Mouse (Mus musculus): ENCODE measurements at regions not wholly inside any gene's neighbourhood (a gene's known extent, or its start where the extent isn't known, plus 50 kb on each side); places are given as distances from the start of the nearest gene placed in this dataset.
A peak's percentile ranks its signal among the peaks of the same experiment; 100 is the strongest.

DNA sequence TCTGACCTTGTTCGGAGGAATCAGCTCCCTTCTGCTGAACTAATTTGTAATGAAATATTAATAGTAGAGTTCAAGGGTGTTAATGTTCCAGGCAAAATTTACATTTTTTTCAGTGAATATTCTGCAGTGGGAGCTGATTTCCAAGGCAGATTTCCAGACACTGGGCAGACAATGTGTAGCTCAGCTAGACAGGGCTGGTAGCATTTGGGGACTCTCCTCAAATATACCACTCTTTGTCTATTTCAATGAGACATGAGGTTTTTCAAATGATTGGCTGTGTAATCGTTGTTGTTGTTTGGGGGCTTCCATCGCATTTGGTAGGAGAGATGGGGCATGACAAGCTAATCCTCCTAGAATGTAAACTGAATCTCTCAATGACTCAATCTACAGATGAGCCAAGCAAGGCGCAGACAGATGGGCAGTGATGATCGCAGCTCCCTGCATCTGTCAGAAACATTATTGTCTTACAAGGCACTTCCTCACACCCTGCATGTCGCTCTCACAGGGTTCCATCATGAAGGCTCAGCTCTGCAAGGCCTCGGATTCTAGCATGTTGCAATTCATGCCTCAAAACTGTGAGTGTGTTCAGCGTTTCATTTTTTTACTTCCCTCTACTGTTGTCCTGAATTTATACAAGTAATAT lies 241.7 kb upstream of the Akirin2 start:
- no peak overlapping the region for H3K4me3 ChIP-seq (ENCODE audit: low read depth, low read length)
- WGBS = 59% methylated on average over 8 of the region's 8 CpGs
- H3K27me3 ChIP-seq (ENCODE audit: insufficient read depth, low read length) = no peaks in the 10 kb centered on the region
- DNase-seq (peak; percentile 33), ATAC-seq (peak; percentile 69)
- no peaks in the 10 kb centered on the region for H3K9me3 ChIP-seq (ENCODE audit: low read length)
- no peaks in the 10 kb centered on the region for H3K36me3 ChIP-seq (ENCODE audit: insufficient read depth)
- no peak for TF ChIP-seq CTCF (IDR thresholded peaks at IDR 0.05; ENCODE audit: low read depth)
- no peak overlapping the region for H3K27ac ChIP-seq (ENCODE audit: low read depth, low read length)
- H3K4me2 ChIP-seq (ENCODE audit: low read depth) = no peak overlapping the region
- no peak overlapping the region for H3K9ac ChIP-seq
- no peaks in the 10 kb centered on the region for H3K4me1 ChIP-seq (ENCODE audit: insufficient read depth)

DNA sequence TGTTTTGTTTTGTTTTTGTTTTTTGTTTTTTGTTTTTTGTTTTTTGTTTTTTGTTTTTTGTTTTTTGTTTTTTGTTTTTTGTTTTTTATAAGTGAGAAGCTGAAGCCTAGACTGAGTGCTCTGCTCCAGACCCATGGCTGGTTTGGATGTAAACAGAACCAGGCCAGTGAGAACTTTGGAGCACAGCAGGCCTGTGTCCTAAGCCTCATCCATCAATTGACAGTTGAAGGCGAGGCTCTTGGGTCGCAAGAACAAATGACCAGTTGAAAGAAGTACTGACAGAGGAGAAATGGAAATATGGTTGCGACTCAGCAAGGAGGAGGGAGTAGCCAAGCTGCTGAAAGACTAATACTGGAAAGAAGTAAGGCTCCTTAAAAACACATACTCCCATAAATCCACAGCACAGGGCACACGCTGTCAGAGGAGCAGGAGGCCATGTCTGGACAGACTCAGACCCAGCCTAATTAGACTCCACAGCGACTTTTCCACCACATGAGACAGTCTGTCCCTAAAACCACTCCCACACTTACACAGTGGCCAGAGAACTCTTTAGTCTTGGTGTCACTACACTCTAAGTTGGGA lies 240.6 kb upstream of the Akirin2 start:
- Histone ChIP-seq H3K27me3 (ENCODE audit: insufficient read depth, low read length) (no peaks in the 10 kb centered on the region), H3K27ac (ENCODE audit: low read depth, low read length) (no peak overlapping the region), H3K4me2 (ENCODE audit: low read depth) (no peak overlapping the region), H3K4me3 (ENCODE audit: low read depth, low read length) (no peak overlapping the region), H3K36me3 (ENCODE audit: insufficient read depth) (no peaks in the 10 kb centered on the region), H3K9me3 (ENCODE audit: low read length) (no peaks in the 10 kb centered on the region), H3K4me1 (ENCODE audit: insufficient read depth) (no peaks in the 10 kb centered on the region), H3K9ac (no peak overlapping the region)
- 74% methylated on average over 5 of the region's 5 CpGs for WGBS
- DNase-seq (no peak), ATAC-seq (no peak)
- TF ChIP-seq CTCF (IDR thresholded peaks at IDR 0.05; ENCODE audit: low read depth) = no peak

GRCm38 (mm10) chr4:34315848-34316247 lies 234.9 kb upstream of the Akirin2 start:
- no peaks in the 10 kb centered on the region for H3K4me1 ChIP-seq (ENCODE audit: insufficient read depth)
- H3K36me3 ChIP-seq (ENCODE audit: insufficient read depth) = no peaks in the 10 kb centered on the region
- H3K9ac ChIP-seq = no peak overlapping the region
- TF ChIP-seq CTCF (IDR thresholded peaks at IDR 0.05; ENCODE audit: low read depth) = no peak
- H3K27ac ChIP-seq (ENCODE audit: low read depth, low read length) = 0 out of 2 replicates have a peak overlapping the region, but pooled peaks have one; percentile 9
- H3K9me3 ChIP-seq (ENCODE audit: low read length) = no peaks in the 10 kb centered on the region
- 55% methylated on average over 5 of the region's 5 CpGs for WGBS
- no peaks in the 10 kb centered on the region for H3K27me3 ChIP-seq (ENCODE audit: insufficient read depth, low read length)
- no peak overlapping the region for H3K4me3 ChIP-seq (ENCODE audit: low read depth, low read length)
- H3K4me2 ChIP-seq (ENCODE audit: low read depth) = no peak overlapping the region
- ATAC-seq (peak; percentile 25; the same call in 1 of the 2 replicates), DNase-seq (no peak)

GRCm38 (mm10) chr4:34322841-34323240 lies 227.9 kb upstream of the Akirin2 start:
- Histone ChIP-seq H3K4me3 (ENCODE audit: low read depth, low read length) (no peak overlapping the region), H3K36me3 (ENCODE audit: insufficient read depth) (no peaks in the 10 kb centered on the region), H3K27me3 (ENCODE audit: insufficient read depth, low read length) (no peaks in the 10 kb centered on the region), H3K9me3 (ENCODE audit: low read length) (no peaks in the 10 kb centered on the region), H3K4me2 (ENCODE audit: low read depth) (no peak overlapping the region), H3K4me1 (ENCODE audit: insufficient read depth) (peaks cover 2% of the 10 kb centered on the region; the same call in 1 of the 2 replicates), H3K9ac (no peak overlapping the region), H3K27ac (ENCODE audit: low read depth, low read length) (no peak overlapping the region)
- no peak for TF ChIP-seq CTCF (IDR thresholded peaks at IDR 0.05; ENCODE audit: low read depth)
- DNase-seq = no peak
- 85% methylated on average over 3 of the region's 3 CpGs for WGBS
- no peak for ATAC-seq

DNA sequence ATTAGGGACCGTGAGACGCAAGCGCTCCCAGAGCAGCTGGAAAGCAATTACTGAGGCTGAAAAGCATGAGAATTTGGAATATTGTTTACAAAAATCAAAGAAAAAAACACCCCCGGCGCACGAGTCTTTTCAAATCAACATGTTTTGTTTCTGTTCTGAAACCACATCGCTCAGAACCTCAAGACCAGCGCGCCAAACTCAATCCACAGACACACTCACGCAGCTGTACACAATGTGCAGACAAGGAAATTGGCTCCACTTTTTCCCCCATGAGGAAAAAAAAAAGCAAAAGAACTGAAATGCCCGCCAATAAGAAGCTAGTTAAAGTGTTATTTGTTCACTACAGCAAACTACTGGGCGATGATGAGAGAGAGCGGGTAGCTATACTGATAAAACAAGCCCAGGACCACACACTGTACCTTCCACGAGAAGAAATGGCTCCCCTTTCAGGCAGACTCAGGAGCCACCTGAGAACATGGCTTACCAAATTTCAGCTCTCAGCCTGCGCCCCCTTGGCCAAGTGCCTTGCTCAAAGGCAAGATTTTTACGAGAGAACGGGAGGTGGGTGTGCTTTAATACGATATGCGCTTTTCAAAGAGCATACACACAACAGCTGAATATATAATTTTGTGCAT lies 222.5 kb upstream of the Akirin2 start:
- peak overlapping the region; percentile 16 for H3K4me3 ChIP-seq (ENCODE audit: low read depth, low read length)
- ATAC-seq = peak; percentile 76

DNA sequence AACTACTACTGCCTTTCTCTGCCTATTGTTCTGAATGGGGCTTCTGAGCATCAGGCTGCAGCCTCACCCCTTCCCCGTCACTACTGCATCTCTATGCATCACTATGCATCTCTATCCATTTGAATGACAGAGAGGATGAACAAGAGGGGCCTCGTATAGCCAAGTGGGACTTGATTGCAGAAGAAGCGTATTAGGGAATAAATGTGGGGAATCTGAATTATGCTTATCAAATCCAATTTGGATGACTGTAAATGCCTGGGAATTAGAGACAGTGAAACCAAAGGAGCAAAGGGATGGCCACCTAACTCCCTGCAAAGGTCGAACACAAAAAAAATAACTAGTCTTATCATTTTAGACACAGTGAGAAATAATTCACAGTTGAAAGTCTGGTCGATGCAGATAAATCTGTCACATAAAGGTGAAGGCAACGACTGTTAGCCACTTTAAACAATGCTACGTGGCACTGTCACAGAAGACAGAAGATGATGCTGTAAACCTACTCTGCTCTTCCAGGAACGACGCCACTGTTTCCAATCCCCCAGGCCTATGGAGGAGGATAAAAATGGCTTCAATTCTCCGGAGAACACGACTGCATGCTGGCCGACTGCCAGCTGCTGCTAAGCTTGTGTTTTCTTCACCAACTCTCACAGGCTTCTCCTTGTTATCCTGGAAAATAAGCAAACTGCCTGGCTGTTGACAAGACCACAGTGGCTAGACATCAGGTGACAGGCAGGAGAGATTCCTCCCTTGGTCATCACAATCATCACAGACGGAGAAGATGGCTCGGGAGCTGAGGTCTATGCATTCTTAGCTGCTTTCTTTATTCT lies 213.6 kb upstream of the Akirin2 start:
- Histone ChIP-seq H3K36me3 (ENCODE audit: insufficient read depth) (no peaks in the 10 kb centered on the region), H3K9me3 (ENCODE audit: low read length) (no peaks in the 10 kb centered on the region), H3K4me3 (ENCODE audit: low read depth, low read length) (no peak overlapping the region), H3K27me3 (ENCODE audit: insufficient read depth, low read length) (no peaks in the 10 kb centered on the region), H3K9ac (0 out of 2 replicates have a peak overlapping the region, but pooled peaks have one; percentile 22), H3K4me1 (ENCODE audit: insufficient read depth) (peaks cover 13% of the 10 kb centered on the region), H3K27ac (ENCODE audit: low read depth, low read length) (peak overlapping the region; percentile 22; the same call in 1 of the 2 replicates), H3K4me2 (ENCODE audit: low read depth) (peak overlapping the region; percentile 6)
- DNase-seq (peak; percentile 84), ATAC-seq (peak; percentile 65; the same call in 1 of the 2 replicates)
- WGBS = 29% methylated on average over 14 of the region's 14 CpGs
- TF ChIP-seq CTCF (IDR thresholded peaks at IDR 0.05; ENCODE audit: low read depth) = no peak

More for the DNA sequence above, 222.5 kb upstream of the Akirin2 start:
- TF ChIP-seq CTCF (IDR thresholded peaks at IDR 0.05; ENCODE audit: low read depth) = peak; percentile 13; the same call in 1 of the 2 replicates
- peaks cover 4% of the 10 kb centered on the region; the same call in 1 of the 2 replicates for H3K4me1 ChIP-seq (ENCODE audit: insufficient read depth)
- no peak overlapping the region for H3K27ac ChIP-seq (ENCODE audit: low read depth, low read length)
- H3K9ac ChIP-seq = no peak overlapping the region; the same call in 1 of the 2 replicates
- peak; percentile 58 for DNase-seq
- H3K4me2 ChIP-seq (ENCODE audit: low read depth) = peak overlapping the region; percentile 44
- no peaks in the 10 kb centered on the region for H3K9me3 ChIP-seq (ENCODE audit: low read length)
- no peaks in the 10 kb centered on the region for H3K27me3 ChIP-seq (ENCODE audit: insufficient read depth, low read length)
- WGBS = 35% methylated on average over 19 of the region's 19 CpGs
- no peaks in the 10 kb centered on the region for H3K36me3 ChIP-seq (ENCODE audit: insufficient read depth)
